Mouse (Mus musculus): ENCODE results near the gene Ksr1. TPM values are rescaled to one million over a fixed set of nuclear protein-coding genes. Genes with fewer than 3 reads are reported as not detected.
A peak's percentile ranks its signal among the peaks of the same experiment; 100 is the strongest.

Gene Ksr1
- total RNA-seq, 1 experiment from 2014 or later, result 10.0 TPM

DNA sequence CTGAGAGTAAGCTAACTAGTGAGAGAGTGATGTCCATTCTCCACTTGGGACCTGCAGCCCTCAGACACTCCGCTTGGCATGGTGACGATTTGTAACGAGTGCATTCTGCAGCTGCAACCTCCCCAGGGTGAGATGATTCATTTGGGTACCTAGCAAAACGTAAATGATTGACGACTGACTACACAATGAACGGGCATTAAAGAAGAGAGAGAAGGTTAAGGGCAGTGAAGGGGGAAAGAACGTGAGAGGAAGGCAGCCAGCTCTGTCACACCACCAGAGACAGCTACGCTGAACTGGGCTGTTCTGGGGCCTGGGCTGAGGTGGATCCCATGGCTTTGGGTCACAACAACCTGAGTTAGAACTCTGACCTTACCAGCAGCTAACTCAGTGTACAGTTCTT is 81.9 kb downstream of the Ksr1 start:
- DNase-seq, result no peak

DNA sequence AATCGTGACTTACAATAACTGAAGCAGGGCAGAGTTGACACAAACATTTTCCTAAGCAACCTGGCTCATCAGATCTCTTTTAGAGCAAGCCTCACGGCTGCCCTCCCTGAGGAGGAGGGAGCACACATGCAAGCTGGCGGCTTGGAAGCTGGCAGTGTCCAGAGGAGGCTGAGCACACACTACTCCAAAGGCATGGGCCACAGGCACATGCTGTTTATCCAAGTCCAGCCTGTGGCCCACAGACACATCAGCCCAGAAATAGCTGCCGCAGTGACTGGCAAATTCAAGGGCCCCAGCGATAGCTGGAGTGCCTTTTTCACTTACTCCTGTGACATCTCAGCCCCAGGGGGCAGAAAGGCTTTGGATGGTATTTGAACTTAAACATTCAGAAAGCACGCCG is 82.6 kb downstream of the Ksr1 start:
- no peak for DNase-seq

DNA sequence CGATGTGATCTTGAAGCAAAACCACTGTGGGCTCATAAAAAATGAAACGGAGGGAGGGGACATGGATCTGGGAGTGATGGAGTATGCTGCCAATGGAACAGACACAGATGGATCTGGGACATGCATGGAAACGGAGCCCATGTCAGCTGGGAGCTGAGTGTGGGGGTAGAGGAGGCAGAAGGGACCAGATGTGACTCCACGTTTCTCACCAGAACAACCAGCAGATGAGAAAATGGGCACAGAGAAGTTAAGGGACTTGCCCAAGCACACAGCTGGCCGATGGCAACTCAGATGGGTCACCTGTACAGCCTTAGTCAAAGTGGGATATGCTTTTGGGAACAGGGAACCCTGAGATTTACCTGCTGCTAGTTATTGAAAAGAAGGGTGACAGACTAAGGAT is 83.3 kb downstream of the Ksr1 start:
- DNase-seq, result no peak

DNA sequence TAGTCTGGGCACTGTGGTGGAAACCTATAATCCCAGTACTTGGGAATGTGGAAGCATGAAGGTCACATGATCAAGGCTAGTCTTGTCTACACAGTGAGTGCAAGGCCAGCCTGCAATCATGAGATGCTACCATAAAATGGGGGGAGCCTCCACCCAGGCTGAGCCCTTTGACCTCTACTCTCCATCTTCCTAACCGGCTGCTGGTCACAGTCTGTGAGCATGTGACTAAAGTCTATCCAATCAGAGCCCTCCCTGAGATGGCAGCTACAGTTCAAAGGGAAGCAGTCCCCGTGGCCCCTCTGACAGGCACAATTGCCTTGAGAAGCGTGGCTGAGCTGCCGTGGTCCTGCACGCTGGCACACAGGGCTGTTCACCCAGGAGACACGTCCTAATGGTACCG is 84.4 kb downstream of the Ksr1 start:
- DNase-seq, result no peak

DNA sequence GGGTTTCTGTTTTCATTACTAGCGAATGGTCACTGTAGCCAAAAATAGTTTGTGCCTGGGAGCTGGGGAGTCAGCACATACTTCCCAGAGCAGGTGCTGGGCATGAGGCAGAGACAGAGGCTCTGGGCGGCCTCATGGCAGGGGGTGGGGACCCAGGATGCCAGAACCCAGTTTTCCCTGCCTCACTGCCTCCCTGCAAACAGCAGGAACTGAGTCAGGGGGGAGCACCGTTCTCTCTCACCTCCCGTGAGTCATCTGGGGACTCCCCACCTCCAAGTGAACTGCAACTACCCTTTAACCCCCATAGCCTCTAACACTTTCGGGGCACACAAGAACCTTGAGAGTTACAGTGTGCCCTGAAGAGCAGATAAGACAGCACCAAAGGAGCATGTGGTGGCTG is 86.4 kb downstream of the Ksr1 start:
- no peak for DNase-seq

DNA sequence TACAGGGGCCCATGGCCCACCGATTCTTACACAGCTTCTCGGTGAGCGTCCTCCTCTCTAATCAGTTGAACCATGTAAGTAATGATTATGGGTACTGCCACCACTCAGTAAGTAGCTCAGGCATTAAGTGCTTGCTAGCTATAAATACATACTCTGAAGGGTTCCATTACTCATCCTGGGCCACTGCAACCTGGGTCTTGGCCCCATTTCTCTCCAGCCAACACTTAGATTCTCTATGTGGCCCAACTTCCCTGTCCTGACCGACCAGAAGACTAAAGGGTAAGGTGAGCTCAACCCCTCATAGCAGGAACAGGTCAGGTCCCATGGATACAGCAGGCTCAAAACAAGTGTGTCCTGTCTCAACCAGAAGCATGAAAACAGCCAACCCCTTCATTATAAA is 87.1 kb downstream of the Ksr1 start:
- DNase-seq, result no peak

DNA sequence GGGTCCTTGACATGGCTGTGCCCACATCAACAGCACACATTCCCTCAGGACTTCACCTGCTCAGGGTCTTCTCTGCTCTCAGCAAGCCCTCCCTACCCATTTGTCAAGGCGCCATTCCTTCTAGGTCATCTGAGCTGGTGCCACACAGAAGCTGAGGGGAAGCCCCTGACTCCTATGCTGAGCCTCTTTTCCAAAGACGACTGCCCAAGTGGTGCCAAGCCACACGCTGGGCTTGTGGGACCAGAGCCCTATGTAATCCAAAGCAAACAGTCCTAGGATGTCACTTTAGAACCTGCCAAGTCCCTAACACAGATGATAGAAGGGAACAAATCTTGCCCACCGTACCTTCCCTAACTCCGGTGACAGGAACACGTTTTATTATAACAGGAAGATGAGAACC is 87.6 kb downstream of the Ksr1 start:
- no peak for DNase-seq

DNA sequence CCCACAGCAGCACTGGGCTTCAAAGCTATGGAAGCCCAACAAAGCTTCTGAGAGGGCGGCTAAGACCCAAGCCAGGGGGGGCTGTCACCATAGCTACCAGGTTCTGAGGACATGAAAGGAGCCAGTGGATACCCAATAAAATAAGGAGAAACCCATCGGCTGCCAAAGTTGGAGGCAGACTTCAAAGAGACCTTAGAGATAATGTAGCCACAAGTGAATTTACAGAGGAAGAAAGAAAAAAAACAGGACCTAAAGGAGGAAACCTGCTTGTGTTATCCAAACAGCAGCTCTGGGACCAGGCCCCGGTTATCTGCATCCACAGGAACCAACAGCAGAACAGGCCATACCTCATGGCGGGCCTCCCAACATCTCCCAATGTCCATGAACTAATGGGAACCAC is 88.4 kb downstream of the Ksr1 start:
- DNase-seq, result no peak

DNA sequence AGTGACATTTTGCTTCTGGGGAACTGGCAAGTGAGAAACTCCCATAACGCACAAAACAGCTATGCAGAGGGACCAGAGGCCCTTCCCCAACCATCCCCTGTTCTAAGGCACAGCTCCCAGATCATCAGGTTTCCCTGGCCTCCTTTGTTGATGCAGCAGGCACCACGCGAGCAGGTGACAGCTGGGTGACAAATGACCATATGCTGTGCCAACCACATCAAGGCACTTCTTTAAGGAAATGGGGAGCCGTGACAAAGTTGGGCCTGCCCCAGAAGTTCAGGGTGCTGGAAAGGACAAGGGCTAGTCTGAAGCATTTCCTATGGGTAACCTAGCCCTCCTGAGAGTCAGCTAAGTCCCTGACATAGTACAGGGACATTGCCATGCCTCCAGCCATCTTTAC is 89.3 kb downstream of the Ksr1 start:
- peak; percentile 16 for DNase-seq

DNA sequence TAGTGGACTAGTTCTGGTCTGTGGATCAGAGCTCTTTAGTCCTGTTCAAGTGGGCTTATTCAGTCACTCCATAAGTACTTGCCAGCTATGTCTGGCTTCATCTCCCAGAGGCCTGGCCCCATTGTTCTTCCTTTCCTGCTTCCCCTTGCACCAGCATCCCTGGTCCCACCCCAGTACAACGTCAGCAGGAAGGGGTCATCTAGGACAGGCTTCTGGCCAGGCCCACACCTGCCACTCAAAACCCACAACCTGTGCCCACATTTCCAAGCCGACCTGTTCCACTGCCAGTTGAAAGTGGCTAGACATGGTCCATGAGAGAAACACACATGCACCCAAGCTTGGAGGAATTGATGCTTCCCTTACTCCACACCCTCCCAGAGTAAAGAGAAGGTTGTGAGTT is 90.2 kb downstream of the Ksr1 start:
- DNase-seq, result no peak

DNA sequence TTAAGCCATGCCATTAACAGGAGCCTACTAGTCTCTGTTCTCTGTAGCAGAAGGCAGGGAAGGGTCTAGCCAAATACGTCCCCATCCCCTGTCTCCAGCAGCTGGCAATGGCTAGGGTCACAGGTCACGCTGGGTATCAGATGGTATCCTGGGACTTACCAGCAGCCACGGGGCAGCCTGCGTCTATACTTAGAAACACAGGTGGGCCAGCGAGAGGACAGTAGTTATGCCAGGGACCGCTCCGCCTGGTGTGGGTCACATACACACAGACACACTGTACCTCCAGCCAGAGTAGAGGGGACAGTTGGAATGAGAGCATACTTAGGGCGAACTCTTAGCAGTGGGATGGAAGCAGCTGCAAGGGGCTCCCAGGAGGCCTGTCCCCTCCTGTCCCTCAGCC is 91.0 kb downstream of the Ksr1 start:
- DNase-seq, result no peak

DNA sequence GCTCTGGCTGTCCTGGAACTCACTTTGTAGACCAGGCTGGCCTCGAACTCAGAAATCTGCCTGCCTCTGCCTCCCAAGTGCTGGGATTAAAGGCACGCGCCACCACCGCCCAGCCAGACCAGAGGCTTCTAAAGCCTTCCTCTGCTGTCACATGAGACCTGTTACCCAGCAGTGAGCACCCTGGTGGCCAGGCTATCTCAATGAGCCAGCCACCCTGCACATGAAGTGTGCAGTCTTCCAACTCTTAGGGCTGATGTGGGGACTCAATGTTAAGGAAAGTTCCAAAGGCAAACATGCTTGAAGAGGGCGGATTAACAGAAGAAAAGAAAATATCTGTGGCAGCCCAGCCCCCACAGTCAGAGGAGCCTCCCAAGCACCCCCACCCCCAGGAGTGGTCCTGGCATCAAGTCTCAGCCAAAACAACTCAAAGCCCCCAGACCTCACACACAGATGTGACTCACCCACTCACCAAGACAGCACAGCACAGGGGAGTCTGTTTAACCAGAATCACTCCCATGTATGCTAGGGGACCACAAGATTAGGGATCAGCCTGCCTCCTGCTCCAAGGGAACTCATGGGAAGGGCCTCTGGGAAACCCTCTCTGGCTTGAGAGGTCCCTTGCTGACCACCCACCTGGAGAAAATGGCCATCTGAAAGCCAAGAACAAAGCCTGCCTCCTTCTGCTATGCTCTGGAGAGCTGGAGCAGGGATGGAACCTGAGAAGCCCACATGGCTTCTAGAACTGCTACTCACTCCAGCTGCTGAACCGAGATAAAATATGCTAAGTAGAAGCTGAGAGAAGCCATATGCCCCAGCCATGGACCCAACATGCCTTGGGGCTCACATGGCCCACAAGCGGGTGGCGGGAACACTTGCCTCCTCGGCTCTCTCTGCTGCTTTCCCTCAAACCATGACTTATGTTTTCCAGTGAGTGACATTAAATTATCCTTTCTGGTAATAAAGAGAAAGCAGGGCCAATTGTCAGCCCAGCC is 91.8 kb downstream of the Ksr1 start:
- no peak for DNase-seq

DNA sequence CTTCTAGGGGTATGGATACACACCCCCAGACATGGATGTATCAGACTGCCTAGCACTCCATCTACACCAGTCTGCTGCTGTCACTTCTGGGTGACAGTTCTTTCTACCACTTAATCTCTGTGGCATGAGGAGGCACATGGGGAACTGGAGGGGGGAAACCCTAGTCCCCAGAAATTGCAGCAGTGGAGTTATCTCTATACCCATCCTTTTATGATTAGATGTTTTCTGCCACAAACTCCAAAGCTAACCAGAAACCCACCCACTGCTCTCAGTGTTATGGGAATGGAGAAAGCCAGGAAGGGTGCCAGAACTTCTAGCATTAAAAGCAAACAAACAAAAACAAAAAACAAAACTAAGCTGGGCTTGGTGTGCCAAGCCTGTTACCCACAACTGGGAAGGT is 92.8 kb downstream of the Ksr1 start:
- no peak for DNase-seq

DNA sequence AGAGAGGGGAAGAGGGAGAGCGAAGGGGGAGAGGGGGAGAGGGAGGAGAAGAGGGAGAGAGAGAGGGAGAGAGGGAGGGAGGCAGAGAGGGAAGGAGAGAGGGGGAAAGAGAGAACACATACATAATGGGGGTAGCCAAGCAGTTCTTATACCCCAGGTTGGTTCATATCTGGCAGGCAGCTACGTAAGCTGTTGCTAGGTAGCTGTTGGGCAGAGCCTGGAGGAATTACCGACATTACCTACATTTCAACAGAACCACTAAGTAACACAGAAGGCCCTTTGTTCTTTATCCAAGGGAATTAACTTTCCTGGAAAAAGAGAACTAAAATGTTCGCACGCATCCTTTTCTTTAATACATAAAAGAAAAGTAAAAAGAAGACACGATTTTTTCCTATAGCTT is 93.4 kb downstream of the Ksr1 start:
- DNase-seq, result no peak

DNA sequence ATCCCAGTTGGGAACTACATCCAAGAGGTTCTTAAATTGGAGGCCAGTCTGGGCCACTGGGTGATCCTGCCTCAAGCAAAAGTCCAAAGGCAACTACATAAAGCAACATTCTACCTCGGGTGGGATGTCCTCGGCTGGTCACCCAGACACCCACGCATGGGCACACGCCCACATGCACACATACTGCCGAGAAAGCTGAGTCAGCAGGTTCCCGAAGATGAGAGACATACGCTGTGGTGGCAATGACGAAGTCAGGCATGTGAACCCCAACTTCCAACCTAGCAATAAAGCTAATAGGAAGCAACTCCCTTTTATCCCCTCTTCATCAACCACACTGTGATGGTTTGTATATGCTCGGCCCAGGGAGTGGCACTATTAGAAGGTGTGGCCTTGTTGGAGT is 94.7 kb downstream of the Ksr1 start:
- DNase-seq, result no peak

DNA sequence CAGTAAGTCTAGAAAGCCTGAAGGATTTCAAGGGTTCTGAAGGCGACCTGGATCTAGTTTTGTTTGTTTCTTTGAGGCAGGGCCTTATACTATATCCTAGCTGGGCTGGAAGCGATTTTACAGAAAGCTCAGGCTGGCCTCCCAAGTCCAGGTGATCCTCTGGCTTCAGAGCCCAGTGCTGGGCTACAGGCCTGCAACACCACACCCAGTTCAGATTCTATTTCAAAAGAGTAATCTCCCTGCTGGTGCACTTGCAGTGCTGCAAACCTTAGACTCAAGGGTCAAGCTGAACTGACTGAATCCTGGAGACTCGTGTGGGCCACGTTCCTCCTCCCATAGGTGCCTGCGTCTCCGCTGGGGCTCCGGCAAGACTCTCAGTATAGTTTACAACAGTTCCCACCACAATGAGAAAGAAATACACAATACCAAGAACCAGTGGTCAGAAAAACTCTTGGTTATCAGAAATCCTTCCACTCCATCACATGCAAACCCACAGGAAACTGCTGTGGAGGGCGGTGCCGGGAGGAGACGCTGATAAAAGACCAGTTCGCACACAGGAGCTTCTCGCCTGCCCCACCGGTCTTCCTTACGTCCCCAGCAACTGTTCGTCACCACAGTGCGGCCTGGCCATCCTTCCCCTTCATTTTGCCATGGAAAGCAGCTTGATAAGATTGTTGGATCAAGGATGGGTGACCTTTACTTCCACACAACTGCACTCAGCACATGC is 95.3 kb downstream of the Ksr1 start:
- DNase-seq, result no peak

DNA sequence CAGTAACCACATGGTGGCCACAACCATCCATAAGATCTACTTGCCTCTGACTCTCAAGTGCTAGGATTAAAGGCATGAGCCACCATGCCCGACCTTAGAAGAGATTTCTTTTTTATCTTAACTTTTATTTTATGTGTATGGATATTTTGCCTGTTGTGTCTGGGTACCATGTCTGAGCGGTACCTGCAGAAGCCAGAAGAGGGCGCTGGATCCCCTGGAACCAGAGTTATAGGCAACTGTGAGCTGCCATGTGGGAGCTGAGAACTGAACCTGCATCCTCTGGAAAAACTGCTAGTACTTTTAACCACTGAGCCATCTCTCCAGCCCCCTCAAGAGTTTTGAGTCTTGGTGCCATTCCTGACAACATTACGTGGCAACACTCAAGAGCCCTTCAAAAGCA is 97.3 kb downstream of the Ksr1 start:
- DNase-seq, result no peak

DNA sequence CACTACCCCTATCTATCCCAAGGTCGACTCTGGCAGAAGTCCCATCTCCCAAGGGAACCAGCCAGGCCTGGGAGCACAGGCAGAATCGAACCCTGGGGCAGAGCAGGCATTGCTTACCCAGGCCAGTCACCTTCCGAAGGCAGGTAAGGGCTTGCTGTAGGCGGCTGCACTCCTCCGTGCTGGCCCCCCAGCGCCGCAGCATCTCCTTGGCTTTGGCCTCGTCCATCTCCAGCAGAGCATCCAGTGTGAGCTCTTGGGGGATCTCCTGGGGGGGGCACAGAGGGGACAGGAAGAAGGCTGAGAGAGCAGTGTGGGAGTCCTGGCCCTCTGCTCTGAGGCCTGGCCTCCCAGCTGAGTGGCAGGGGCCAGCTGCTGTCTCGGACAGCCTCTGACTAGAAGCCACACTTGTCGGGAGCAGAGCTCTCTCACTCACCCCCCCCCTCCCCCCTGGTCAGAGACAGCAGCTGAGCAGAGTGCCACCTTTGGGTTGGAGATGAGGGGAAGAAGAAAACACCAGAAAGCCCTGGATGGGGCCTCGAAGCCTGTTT is 99.0 kb downstream of the Ksr1 start:
- DNase-seq, result no peak

DNA sequence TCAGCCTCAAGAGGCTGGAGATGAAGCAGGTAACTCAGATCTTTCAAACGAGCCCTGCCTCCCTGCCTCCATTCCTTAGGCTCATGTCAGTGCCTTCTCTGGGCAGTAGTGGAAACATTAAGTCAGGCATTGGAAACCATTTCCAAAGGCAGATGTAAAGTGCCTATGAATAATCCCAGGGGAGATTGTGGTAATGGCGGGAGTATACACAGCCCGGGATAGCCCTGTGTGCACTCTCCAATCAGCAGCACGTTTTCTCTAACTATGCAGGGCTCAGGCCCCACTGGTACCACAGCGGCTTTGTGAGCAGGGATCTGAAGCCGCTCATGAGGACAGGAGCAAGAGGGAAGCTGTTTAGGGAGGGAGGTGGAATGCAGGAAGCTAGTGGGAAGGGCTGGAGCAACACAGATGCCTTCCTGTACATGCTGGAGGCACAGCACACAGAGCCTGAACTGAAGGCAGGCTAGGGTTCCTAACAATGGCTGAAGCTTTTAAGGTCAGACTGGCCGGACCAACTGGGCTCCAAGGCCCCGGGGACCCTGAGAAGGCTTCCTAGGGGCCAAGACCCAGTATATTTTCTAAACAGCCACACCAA is 99.5 kb downstream of the Ksr1 start:
- no peak for DNase-seq

DNA sequence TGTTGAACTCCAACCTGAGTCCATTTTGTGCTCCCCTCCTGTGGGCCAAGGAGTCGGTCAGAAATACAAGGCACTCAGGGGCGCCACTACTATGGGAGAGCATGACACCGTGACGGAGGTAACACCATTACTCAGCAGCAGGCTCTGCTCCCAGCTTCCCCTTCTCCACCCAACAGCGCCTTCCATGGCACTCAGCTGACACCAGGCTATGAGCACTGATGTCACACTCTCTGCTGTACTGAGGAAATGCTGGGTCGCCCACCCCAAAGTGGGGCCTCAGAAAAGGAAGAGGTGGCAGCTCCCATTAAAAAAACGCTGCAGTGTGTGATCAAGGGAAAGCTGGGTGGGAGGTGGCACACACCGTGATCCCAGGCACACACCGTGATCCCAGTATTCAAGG is 101.0 kb downstream of the Ksr1 start:
- no peak for DNase-seq

DNA sequence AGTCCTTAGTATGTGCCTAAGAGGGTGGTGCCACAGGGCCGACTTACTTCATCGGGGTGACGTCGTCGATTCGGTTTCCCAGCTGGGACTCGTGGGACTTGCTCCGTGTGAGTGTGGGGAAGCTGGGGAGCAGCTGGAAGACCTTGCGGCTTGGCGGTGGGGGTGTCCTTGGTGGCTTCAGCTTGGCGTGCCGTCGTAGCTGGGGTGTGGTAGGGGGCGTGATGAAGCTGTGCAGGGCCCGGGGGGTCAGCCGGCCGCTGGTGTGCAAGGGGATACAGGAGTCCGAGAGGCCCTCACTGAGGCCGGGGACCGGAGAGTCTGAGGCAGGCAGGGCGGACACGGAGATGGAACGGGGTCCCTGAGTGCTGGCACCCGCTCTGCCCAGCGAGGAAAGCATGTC is 101.4 kb downstream of the Ksr1 start:
- no peak for DNase-seq

DNA sequence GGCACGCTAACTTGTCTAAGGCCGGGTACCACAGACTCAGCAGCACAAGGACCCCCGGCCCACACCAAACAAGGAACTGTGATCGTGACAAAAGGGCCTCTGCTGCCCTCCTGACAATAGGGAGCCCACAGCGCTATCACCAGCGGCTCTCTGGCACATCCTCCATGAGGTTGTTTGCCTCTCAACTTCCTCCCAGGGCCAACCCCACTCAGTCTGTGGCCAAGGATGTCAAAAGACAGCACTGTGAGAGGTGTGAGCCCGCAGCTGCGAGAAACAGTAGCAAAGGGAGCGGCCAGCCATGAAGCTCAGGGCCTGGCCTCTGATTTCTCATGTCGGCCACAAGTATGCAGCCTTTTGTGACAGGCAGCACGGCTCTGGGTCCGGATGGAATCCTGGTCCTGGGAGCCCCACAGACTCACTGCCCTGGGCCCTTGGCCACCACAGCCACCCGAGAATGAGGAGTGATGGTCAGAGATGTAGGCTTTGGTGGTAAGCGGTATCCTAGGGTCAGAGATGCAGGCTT is 104.2 kb downstream of the Ksr1 start:
- DNase-seq, result no peak

DNA sequence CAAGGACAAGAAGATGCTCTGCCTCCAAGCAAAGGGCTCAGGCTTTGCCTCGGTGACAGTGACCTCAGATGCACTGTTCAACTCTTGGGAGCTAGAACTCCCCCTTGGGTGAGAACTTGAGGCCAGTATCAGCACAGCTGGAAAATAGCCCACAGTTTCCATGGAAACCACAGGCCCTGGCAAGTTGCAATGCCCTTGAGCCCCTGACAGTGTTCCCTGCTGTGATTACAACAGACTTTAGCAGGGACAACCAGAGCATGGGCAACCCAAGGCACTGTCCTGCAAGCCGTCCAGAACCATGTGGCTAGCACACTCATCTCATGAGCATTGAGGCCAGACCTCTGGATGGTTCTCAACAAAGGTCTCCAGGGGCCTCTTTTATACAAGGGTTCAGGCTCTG is 106.7 kb downstream of the Ksr1 start:
- peak; percentile 94 for DNase-seq

Data from adrenal gland, postnatal 14 days (tissue).